Mouse (Mus musculus): ENCODE data around the gene Rufy4. TPM values are rescaled to one million over a fixed set of nuclear protein-coding genes. Genes with fewer than 3 reads are reported as not detected.
"Not testable (repeated sequence)": the region's sequence is repeated elsewhere in the genome, so short reads cannot be mapped to it uniquely, and the experiment has no call there.

The Rufy4 gene
- polyA plus RNA-seq, 1 experiment from 2014 or later, result 0.26 TPM

DNA sequence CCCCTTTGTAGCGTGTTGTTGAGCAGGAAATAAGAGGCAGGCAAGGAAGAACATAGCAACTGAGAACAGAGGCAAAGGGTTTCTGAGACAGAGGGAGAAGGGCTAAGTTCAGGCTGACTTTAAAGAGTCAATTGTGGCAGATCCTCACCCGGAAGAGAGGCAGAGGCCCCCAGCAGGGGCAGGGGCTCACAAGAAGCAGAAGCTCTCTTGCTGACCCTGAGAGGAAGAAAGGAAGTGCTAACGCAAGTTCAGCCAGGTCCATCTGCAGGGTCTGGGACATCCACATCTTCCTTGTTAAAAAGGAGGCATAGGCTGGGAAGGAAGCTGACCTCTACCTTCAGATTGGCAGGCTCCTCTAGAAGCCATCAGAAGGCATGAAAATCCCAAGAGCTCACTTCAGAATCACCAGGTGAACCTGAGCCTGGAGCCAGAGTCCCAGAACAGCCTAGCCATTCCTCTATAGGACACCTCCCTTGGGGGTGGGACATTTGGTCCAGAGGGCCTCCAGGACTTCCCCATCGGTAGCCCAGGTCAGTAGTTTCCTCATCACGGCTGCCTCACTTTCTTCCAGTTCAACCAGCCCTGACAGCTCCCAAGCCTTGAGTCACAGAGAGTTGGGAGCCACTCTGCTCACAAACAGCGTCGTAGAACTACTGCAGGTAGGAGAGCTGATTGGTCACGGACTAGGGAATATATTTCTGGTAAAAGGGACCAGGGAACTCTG, 28.3 kb downstream of the Rufy4 start, which contains the start of gene Cxcr2:
Gene Cxcr2 (plus strand): TSS at position 529 of the 724 bp plus-strand sequence.
- no peaks in the 10 kb centered on the region for H3K27me3 ChIP-seq
- H3K36me3 ChIP-seq, result no peaks in the 10 kb centered on the region
- peaks cover 4% of the 10 kb centered on the region; the same call in 1 of the 2 replicates for H3K4me1 ChIP-seq
- ATAC-seq (ENCODE audit: insufficient number of reproducible peaks, insufficient read depth, low FRiP score, low TSS enrichment), result no peak
- no peak within 1 kb of the TSS for H3K4me2 ChIP-seq (replicated peaks)
- no peak within 1 kb of the TSS for H3K4me3 ChIP-seq
- no peaks in the 10 kb centered on the region for H3K9me3 ChIP-seq
- 69% methylated on average over 8 of the region's 8 CpGs for WGBS
- no peak within 1 kb of the TSS for H3K27ac ChIP-seq
- no peak within 1 kb of the TSS for H3K9ac ChIP-seq

DNA sequence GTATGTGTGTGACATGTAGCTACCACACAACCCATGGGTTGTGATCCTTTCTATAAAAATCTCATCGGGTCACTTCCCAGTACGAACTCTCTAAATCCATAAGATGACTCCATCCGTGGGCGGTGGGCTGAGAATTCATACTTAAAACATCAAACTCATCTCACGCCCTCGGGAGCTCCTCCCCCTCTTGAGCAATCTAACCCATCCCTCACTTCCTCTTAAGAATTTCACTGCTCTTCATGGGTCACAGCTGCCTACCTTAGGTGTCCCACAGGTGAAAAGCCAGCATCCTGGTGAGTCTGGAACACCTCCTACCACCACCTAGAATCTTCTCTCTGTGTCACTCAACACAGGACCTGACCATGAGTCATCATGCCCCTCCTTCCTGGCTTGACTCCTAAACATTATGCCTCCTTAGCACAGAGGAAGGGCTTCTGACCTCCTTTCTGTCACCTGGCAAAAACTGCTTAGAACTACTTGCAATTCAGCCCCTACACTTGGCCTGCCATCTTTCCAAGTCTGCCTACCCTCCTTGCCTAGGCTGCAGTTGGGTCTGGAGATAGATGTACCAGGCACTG, 30.2 kb downstream of the Rufy4 start:
- Histone ChIP-seq H3K36me3 (no peaks in the 10 kb centered on the region), H3K9ac (no peak overlapping the region), H3K4me3 (no peak overlapping the region), H3K4me1 (peaks cover 4% of the 10 kb centered on the region; the same call in 1 of the 2 replicates), H3K27me3 (no peaks in the 10 kb centered on the region), H3K27ac (no peak overlapping the region), H3K4me2 (replicated peaks) (no peak overlapping the region), H3K9me3 (no peaks in the 10 kb centered on the region)
- no peak for ATAC-seq (ENCODE audit: insufficient number of reproducible peaks, insufficient read depth, low FRiP score, low TSS enrichment)
- WGBS, result 87% methylated on average over 6 of the region's 6 CpGs

DNA sequence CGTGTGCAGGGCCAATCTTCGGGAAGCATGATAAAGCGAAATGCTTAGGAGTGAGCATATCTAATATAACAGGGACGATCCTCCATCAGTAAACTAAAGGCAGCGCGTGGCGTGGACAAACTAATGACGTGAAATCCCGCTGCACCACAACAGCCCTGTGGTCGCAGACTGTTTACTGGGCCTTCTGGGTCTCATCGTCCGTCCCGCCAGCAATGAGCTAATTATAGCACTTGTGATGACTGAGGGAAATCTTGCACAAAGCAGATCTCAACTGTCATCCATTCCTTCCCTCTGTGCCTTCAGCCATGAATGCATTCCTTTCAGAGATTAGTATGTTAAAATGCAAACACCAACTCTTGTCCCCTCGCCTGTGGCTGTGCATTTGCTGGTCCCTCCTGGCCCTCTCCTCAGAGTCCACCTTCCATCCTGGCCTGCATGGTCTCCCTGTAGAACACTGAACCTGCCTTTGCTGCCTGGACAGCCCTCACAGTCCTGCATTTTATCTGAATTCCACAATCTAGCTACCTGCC, 31.1 kb downstream of the Rufy4 start:
- 75% methylated on average over 14 of the region's 14 CpGs for WGBS
- Histone ChIP-seq H3K4me2 (replicated peaks) (no peak overlapping the region), H3K36me3 (no peaks in the 10 kb centered on the region), H3K4me1 (peaks cover 4% of the 10 kb centered on the region; the same call in 1 of the 2 replicates), H3K4me3 (no peak overlapping the region), H3K27ac (no peak overlapping the region), H3K9ac (no peak overlapping the region), H3K9me3 (no peaks in the 10 kb centered on the region), H3K27me3 (no peaks in the 10 kb centered on the region)
- ATAC-seq (ENCODE audit: insufficient number of reproducible peaks, insufficient read depth, low FRiP score, low TSS enrichment), result no peak

DNA sequence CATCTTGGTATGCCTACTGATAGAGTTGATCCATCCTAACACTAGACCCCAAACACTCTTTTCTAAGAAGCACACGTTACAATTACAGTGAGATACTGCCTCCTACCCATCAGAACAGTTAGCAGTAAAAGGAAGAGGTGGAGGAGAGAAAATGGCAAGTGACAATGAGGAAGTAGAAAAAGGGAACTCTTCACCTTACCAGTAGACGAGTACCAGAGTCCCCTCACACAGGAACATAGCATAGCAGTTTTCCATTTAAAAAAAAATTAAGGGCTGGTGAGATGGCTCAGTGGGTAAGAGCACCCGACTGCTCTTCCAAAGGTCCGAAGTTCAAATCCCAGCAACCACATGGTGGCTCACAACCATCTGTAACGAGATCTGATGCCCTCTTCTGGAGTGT, 34.3 kb downstream of the Rufy4 start:
- 81% methylated on average over 5 of the region's 5 CpGs for WGBS
- H3K9me3 ChIP-seq; ATAC-seq (ENCODE audit: insufficient number of reproducible peaks, insufficient read depth, low FRiP score, low TSS enrichment); H3K9ac ChIP-seq; H3K27me3 ChIP-seq; H3K4me2 ChIP-seq (replicated peaks); H3K4me3 ChIP-seq; H3K27ac ChIP-seq; H3K36me3 ChIP-seq; H3K4me1 ChIP-seq: not testable (repeated sequence)

DNA sequence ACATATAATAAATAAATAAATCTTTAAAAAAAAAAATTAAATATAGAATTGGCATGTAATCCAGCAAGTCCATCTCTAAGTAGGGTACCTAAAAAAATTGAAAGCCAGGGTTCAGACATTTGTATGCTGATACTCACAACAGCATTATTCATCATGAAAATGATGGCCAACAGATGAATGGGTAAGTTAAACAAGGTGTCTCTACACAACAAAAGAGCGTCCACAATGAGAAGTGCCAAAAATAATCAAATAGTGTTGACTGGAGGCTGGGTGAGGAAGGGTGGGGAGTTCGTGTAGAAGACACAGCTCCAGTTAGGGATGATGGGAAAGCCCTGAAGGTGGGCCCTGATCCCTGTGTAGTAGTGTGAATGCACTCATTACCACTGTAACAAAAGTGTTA, 34.7 kb downstream of the Rufy4 start:
- Histone ChIP-seq H3K4me3 (no peak overlapping the region), H3K4me2 (replicated peaks) (no peak overlapping the region), H3K9me3 (no peaks in the 10 kb centered on the region), H3K9ac (no peak overlapping the region), H3K27me3 (no peaks in the 10 kb centered on the region), H3K36me3 (no peaks in the 10 kb centered on the region), H3K27ac (no peak overlapping the region), H3K4me1 (no peaks in the 10 kb centered on the region)
- WGBS, result 78% methylated on average over 2 of the region's 2 CpGs
- ATAC-seq (ENCODE audit: insufficient number of reproducible peaks, insufficient read depth, low FRiP score, low TSS enrichment), result no peak

DNA sequence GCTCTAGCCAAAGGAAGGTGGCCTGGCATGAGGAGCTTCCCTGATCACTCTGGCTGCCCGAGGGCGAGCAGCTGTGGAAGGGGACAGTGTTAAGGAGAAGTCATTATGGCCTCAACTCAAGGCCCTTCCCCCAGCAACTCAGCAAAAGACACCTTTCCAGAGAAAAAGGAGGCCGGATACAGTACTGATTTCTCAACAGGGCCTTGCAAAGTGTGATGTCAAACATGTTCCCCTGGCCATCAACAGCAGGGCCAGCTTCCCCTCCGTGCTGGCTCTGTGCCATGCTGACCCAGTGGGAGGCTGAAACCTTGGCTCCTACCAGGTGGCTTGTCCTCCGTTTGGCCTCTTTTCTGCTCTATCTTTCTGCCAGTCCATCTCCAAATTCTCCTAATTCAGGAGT, 41.8 kb downstream of the Rufy4 start:
- Histone ChIP-seq H3K4me1 (no peaks in the 10 kb centered on the region), H3K4me2 (replicated peaks) (no peak overlapping the region), H3K4me3 (no peak overlapping the region), H3K27me3 (no peaks in the 10 kb centered on the region), H3K9ac (no peak overlapping the region), H3K9me3 (no peaks in the 10 kb centered on the region), H3K36me3 (no peaks in the 10 kb centered on the region), H3K27ac (no peak overlapping the region)
- no peak for ATAC-seq (ENCODE audit: insufficient number of reproducible peaks, insufficient read depth, low FRiP score, low TSS enrichment)
- WGBS, result 75% methylated on average over 5 of the region's 5 CpGs

DNA sequence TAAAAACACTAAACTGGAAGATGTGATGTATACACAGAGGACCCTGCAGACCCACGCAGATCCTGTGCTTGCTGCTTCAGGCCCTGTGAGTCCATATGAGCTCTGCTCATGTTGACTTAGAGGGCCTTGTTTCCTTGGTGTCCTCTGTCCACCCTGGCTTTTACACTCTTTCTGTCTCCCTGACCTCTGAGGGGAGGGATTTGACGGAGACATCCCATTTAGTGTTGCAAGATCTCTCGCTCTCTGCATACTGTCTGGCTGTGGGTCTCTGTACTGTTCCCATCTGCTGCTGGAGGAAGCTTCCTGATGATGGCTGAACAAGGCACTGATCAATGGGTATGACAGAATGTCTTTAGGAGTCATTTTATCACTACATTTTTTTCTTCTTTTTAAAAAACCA, 44.4 kb downstream of the Rufy4 start:
- 91% methylated on average over 3 of the region's 3 CpGs for WGBS
- no peaks in the 10 kb centered on the region for H3K9me3 ChIP-seq
- no peak overlapping the region for H3K4me3 ChIP-seq
- H3K27me3 ChIP-seq, result no peaks in the 10 kb centered on the region
- no peaks in the 10 kb centered on the region for H3K4me1 ChIP-seq
- H3K27ac ChIP-seq, result no peak overlapping the region
- H3K4me2 ChIP-seq (replicated peaks), result no peak overlapping the region
- no peak overlapping the region for H3K9ac ChIP-seq
- no peak for ATAC-seq (ENCODE audit: insufficient number of reproducible peaks, insufficient read depth, low FRiP score, low TSS enrichment)
- no peaks in the 10 kb centered on the region for H3K36me3 ChIP-seq

DNA sequence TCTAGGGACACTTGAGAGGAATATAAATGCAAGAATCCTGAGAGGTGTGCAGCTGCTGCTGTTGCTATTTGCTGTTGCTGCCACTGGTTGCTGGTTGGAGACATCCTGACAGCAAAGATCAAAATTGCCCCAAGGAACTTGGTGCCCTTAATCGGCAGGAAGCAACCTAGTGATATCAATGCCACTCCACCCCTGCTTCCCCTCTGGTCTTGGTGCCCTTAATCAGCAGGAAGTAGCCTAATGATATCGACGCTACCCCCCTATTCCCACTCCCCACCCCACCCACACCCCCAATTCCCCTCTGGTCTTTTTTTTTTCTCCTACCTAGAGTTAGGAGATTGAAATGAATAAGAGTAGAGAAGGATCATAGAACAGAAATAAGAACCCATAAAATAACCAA, 47.4 kb downstream of the Rufy4 start:
- H3K36me3 ChIP-seq, result no peaks in the 10 kb centered on the region
- H3K27me3 ChIP-seq, result no peaks in the 10 kb centered on the region
- H3K9me3 ChIP-seq, result no peaks in the 10 kb centered on the region
- WGBS, result 72% methylated on average over 3 of the region's 3 CpGs
- ATAC-seq (ENCODE audit: insufficient number of reproducible peaks, insufficient read depth, low FRiP score, low TSS enrichment), result no peak
- H3K9ac ChIP-seq, result no peak overlapping the region
- H3K4me1 ChIP-seq, result no peaks in the 10 kb centered on the region
- H3K27ac ChIP-seq, result no peak overlapping the region
- H3K4me3 ChIP-seq, result no peak overlapping the region
- no peak overlapping the region for H3K4me2 ChIP-seq (replicated peaks)

DNA sequence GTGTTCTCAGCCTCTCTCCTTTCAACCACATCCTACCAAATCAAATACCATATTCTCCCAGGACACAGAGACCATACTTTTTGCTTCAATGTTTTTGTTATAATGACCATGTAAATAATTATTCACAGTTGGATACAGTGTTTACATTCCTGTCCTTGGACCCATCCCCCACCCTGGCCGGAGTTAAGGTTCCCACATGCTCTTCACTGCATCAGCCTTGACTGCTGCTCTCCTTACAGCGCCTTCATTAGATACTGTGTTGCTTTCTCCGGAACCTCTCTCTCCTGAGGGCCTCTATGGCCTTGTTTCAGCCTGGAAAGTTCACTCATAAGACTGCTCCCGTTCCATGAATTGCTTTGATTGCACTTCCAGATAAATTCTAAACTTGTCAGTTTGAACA, 50.4 kb downstream of the Rufy4 start:
- no peaks in the 10 kb centered on the region for H3K27me3 ChIP-seq
- no peak overlapping the region for H3K4me3 ChIP-seq
- no peaks in the 10 kb centered on the region for H3K9me3 ChIP-seq
- ATAC-seq (ENCODE audit: insufficient number of reproducible peaks, insufficient read depth, low FRiP score, low TSS enrichment), result no peak
- H3K4me1 ChIP-seq, result 0 out of 2 replicates have a peak, but pooled peaks cover 4% of the 10 kb centered on the region
- no peak overlapping the region for H3K27ac ChIP-seq
- H3K9ac ChIP-seq, result no peak overlapping the region
- WGBS, result 68% methylated on average over 4 of the region's 4 CpGs
- H3K36me3 ChIP-seq, result no peaks in the 10 kb centered on the region
- no peak overlapping the region for H3K4me2 ChIP-seq (replicated peaks)

DNA sequence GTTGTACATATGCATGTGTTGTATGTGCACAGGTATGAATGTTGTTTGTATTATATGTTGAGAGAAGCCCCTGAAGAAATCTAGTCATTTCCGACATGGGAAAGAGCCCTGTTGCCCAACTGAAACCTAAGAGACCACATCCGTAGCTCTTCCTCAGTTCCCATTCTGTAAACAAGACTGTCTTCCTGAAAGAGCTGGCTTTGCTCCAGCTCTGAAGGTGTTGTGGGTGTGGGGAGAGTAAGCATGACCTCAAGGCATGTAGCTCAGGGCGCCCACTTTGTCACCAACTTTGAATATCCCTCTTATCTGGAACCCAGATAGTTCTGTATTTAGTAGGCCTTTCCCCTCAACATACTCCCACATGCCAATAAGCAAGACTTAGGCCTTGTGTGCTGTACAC, 53.3 kb downstream of the Rufy4 start:
- 96% methylated on average over 3 of the region's 3 CpGs for WGBS
- H3K9me3 ChIP-seq, result no peaks in the 10 kb centered on the region
- H3K4me3 ChIP-seq, result no peak overlapping the region
- no peak for ATAC-seq (ENCODE audit: insufficient number of reproducible peaks, insufficient read depth, low FRiP score, low TSS enrichment)
- H3K4me1 ChIP-seq, result peaks cover 9% of the 10 kb centered on the region; the same call in 1 of the 2 replicates
- no peaks in the 10 kb centered on the region for H3K36me3 ChIP-seq
- H3K27ac ChIP-seq, result no peak overlapping the region
- H3K4me2 ChIP-seq (replicated peaks), result no peak overlapping the region
- no peak overlapping the region for H3K9ac ChIP-seq
- H3K27me3 ChIP-seq, result no peaks in the 10 kb centered on the region

DNA sequence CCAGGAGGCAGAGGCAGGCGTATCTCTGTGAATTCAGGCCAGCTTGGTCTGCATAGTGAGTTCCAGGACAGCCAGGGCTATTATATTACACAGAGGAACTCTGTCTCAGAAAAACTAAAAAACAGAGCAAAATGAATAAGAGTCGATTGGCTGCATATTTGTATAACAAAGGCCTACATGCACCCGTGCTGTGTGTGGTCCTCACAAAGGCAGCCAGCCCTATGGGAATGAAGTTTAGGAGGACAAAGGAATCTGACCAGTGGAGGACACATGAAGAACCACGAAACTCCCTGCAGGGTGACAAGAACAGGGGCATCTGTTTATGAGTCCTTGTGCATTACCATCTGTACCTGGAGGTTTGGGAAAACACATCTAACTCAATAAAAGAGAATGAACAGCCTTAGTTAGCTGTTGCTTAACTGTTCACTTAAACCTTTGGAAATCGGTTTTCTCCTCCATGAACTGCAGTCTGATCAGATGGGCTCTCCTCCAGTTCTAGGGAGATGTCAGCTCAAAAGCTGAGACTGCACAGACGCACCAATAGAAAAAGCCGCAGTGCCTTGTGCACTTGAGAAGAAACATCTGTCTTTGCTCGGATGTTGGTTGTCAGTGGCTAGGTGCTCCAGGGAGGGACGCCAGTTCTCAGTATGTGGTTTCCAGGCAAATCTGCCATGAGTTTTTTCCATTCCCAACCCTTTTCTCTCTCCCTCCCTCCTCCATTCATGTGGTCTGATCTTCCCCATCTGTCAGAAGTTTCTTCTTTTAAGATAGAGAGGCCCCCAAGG, 54.5 kb downstream of the Rufy4 start:
- H3K4me3 ChIP-seq, result no peak overlapping the region
- WGBS, result 47% methylated on average over 9 of the region's 9 CpGs
- H3K9me3 ChIP-seq, result no peaks in the 10 kb centered on the region
- H3K4me2 ChIP-seq (replicated peaks), result no peak overlapping the region
- no peak overlapping the region for H3K9ac ChIP-seq
- peaks cover 9% of the 10 kb centered on the region; the same call in 1 of the 2 replicates for H3K4me1 ChIP-seq
- peak; percentile 74; the same call in 1 of the 2 replicates for ATAC-seq (ENCODE audit: insufficient number of reproducible peaks, insufficient read depth, low FRiP score, low TSS enrichment)
- no peaks in the 10 kb centered on the region for H3K36me3 ChIP-seq
- no peaks in the 10 kb centered on the region for H3K27me3 ChIP-seq
- H3K27ac ChIP-seq, result 0 out of 2 replicates have a peak overlapping the region, but pooled peaks have one; percentile 1
